Comparison of ENCODE assay signal across 13 mouse cellular contexts in the genomic region with DNA sequence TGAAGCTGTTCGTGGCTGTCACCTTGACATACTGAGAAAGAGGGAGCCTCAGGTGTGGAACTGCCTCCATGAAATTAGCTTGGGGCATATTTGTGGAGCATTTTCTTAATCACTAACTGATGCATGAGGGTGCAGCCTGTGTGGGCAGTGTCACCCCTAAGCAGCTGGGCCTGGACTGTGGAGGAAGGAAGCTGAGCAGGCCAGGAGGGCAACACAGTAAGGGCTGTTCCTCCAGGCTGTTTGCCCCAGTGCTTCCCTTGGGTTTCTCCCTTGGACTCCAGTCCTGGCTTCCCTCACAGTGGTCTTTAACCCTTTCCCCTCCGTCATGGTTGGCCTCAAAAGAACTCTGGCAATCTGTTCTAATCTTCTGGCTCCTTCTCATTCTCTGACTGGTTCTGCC. TPM values are rescaled to one million over a fixed set of nuclear protein-coding genes. Genes with fewer than 3 reads are reported as not detected.
A peak's percentile ranks its signal among the peaks of the same experiment; 100 is the strongest.
DNase-seq lines count a peak whose midpoint lies in the region; ATAC-seq and TF ChIP-seq lines count a peak whose summit lies in the region.
"Had no signal": no experiment of that assay in that cellular context is flagged by ENCODE, and none has a peak within 500 bp of the region (broad histone marks: within the 10 kb centered on the region; RNA-seq: fewer than 3 reads in every experiment).

No protein-coding gene starts in this region.

- 69% methylated on average over 2 of the region's 2 CpGs for WGBS in lung, postnatal 0 days
- 64% methylated on average over 2 of the region's 2 CpGs for WGBS in midbrain, embryonic 11.5 days

- TF ChIP-seq CTCF in lung, postnatal 0 days (IDR thresholded peaks at IDR 0.05) = no peak

- no peaks in the 10 kb centered on the region for H3K4me1 ChIP-seq in lung, postnatal 0 days (ENCODE audit: insufficient read depth, low read depth, low read length)
- H3K4me1 ChIP-seq in midbrain, embryonic 11.5 days (ENCODE audit: control insufficient read depth, insufficient read depth, low read length) = no peaks in the 10 kb centered on the region

- no peak for DNase-seq in lung, postnatal 0 days (ENCODE audit: low spot score)
- no peak for DNase-seq in lung, postnatal 36 days
- DNase-seq in kidney, adult 11 months = peak; percentile 60
- DNase-seq in kidney, postnatal 36 days = peak; percentile 57 to 61
- DNase-seq in layer of hippocampus, postnatal 14 days (ENCODE audit: low spot score in 2 of 2) = no peak
- no peak for DNase-seq in thymus, postnatal 25 days
- DNase-seq in midbrain, embryonic 11.5 days (ENCODE audit: low spot score, missing footprints) = no peak
- DNase-seq: adrenal gland, adult 2 months; cerebellum, adult 11-12 months; layer of hippocampus, adult 9-11 months; thymus, postnatal 4 days had no signal

- no peak for TF ChIP-seq EP300 in lung, postnatal 0 days (IDR thresholded peaks at IDR 0.05)

- H3K4me2 ChIP-seq in lung, postnatal 0 days (replicated peaks; ENCODE audit: low read depth, low read length) = no peak overlapping the region
- no peak overlapping the region for H3K4me2 ChIP-seq in midbrain, embryonic 11.5 days
- H3K4me2 ChIP-seq: heart, embryonic 11.5 days; hindbrain, embryonic 14.5 days had no signal

- H3K4me3 ChIP-seq in lung, postnatal 0 days (ENCODE audit: low read depth, low read length) = no peak overlapping the region
- no peak overlapping the region for H3K4me3 ChIP-seq in midbrain, embryonic 11.5 days (ENCODE audit: low read depth, low read length)

- no peak overlapping the region for H3K27ac ChIP-seq in lung, postnatal 0 days (ENCODE audit: low read length)
- H3K27ac ChIP-seq in midbrain, embryonic 11.5 days (ENCODE audit: low read depth, low read length) = no peak overlapping the region
- H3K27ac ChIP-seq: hindbrain, embryonic 14.5 days had no signal

- no peaks in the 10 kb centered on the region for H3K36me3 ChIP-seq in lung, postnatal 0 days (ENCODE audit: insufficient read depth, low read length)
- no peaks in the 10 kb centered on the region for H3K36me3 ChIP-seq in midbrain, embryonic 11.5 days (ENCODE audit: control insufficient read depth, insufficient read depth, low read length)

- H3K9me3 ChIP-seq in lung, postnatal 0 days (ENCODE audit: low read length) = no peaks in the 10 kb centered on the region
- no peaks in the 10 kb centered on the region for H3K9me3 ChIP-seq in midbrain, embryonic 11.5 days (ENCODE audit: control insufficient read depth, low read length)

- no peaks in the 10 kb centered on the region for H3K27me3 ChIP-seq in lung, postnatal 0 days (replicated peaks; ENCODE audit: insufficient read depth, low read length)
- no peaks in the 10 kb centered on the region for H3K27me3 ChIP-seq in midbrain, embryonic 11.5 days (ENCODE audit: control insufficient read depth, insufficient read depth, low read length)

- H3K9ac ChIP-seq in lung, postnatal 0 days (replicated peaks; ENCODE audit: low read depth) = no peak overlapping the region
- no peak overlapping the region for H3K9ac ChIP-seq in midbrain, embryonic 11.5 days (ENCODE audit: low read length)
- H3K9ac ChIP-seq: hindbrain, embryonic 14.5 days had no signal

- peak; percentile 30; the same call in 1 of the 2 replicates for ATAC-seq in lung, postnatal 0 days
- ATAC-seq in midbrain, embryonic 11.5 days (ENCODE audit: low FRiP score) = no peak

RNA-seq across cellular contexts. Expression of a gene that starts 13.6 kb away (rescaled TPM):
- polyA plus RNA-seq in lung, postnatal 0 days (2015; fragmentation: Nextera tagmentation; extraction: Ambion mirVana) = 29.4 and 33.9 TPM in 2 replicates
- total RNA-seq in layer of hippocampus, postnatal 14 days (2021) = 10 to 100 TPM; 33.2 to 44.4 TPM
- 22.9 and 25.1 TPM in 2 replicates for polyA plus RNA-seq in midbrain, embryonic 11.5 days (2014; fragmentation: Nextera tagmentation; extraction: Ambion mirVana)

Comparison
In these comparisons a context has a peak if more than half of its experiments do, and no peak if none do; other contexts are left out.
1. DNase-seq: peak in kidney, adult 11 months (single experiment) and kidney, postnatal 36 days (2 of 2); none in lung, postnatal 0 days (single experiment), lung, postnatal 36 days (single experiment), layer of hippocampus, postnatal 14 days (0 of 2), thymus, postnatal 25 days (single experiment) and midbrain, embryonic 11.5 days (single experiment).